Mouse (Mus musculus) right cerebral cortex, postnatal 25 days (tissue): ENCODE measurements around the gene Ano6.

Experiments
- DNase-seq: peaks from one replicate; pipeline ENCODE4 v3.0.0; 2022

The Ano6 gene

GRCm38 (mm10) chr15:95944299-95944698 lies 153.7 kb downstream of the Ano6 start:
- DNase-seq, result no peak

GRCm38 (mm10) chr15:95945951-95946708 lies 155.5 kb downstream of the Ano6 start:
- DNase-seq, result no peak

GRCm38 (mm10) chr15:95948411-95948810 lies 157.8 kb downstream of the Ano6 start:
- DNase-seq, result no peak

DNA sequence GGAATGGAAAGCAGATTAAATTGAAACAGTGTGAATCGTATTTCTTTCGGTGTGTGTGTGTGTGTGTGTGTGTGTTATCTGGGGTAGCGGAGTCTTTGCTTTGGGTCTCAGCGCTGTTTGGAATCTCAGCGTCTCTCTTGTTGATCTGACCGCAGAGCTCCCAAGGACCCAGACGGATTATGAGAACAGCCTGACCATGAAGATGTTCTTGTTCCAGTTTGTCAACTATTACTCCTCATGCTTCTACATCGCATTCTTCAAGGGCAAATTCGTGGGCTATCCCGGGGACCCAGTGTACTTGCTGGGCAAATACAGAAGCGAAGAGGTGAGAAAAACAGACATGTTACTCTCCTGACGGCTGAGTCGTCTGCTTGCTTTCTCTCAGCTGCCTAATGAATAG lies 158.7 kb downstream of the Ano6 start:
- no peak for DNase-seq

GRCm38 (mm10) chr15:95951497-95951896 lies 160.9 kb downstream of the Ano6 start:
- no peak for DNase-seq

DNA sequence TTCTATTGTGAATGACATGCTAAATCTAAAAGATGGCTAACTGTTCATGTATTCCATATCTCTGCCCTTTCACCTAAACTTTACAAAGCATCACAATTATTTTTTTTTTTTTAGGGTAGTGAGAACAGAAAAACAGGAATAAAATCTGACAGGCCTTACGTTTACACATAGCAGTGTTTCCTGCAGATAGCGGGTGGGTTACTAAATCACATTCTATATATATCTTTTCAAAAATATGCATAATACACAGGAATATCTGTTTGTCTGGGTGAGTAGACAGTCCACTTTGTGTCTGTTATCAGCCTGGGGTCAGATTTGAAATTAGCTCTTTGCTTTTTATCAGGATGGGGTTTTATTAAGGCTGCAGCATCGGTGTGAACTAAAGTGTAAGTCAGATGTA lies 166.0 kb downstream of the Ano6 start:
- no peak for DNase-seq

- DNase-seq, result no peak
Measured at GRCm38 (mm10) chr15:95962411-95963123, 171.9 kb downstream of the Ano6 start.

DNA sequence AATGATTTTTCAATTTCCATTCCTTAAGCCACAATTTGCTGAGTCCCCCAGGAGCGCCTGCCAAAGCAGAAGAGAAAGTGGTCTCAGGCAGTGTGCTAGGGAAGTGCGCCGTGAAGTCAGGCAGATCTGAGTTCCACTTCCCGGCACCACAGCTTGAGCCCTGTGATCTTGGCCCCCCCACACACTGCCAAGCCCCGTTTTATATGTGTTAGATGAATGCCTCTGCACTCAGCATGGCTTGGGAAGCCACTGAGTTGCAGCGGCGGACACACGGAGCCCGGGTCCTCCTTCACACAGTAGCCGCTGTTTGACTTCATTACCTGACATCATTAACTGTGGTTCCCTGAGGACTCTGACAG lies 172.5 kb downstream of the Ano6 start:
- no peak for DNase-seq

GRCm38 (mm10) chr15:95963533-95964250 lies 173.0 kb downstream of the Ano6 start:
- DNase-seq, result no peak

DNA sequence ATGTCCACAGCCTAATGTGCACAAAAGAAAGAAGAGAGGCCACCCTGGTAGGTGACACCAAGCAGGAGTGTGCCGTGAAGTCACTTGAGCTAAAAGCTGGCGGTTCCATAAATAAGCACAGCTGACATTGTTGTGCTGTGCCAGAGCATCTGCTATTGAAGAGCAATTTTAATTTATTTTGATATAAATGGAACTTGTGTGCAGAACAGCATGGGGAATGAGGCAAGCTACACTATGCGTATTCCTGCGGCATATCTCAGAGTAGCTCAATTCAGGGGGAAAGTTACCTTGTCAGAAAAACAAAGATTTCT lies 173.6 kb downstream of the Ano6 start:
- DNase-seq, result no peak

DNA sequence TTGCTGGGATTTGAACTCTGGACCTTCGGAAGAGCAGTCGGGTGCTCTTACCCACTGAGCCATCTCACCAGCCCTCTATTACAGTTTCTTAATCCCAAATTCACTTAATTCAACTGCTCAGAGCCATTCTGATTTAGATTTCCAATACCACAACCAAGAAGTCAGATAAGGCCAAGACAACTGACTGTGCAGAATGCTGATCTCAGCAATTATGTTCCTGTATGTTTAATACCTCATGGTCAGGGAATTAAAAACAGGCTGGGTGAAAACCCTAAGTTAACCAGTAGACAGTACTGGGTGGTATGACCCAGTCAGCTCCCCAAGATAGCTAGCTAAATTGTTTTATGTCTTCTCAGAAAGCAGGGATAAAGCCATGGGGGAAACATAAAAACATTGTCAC lies 176.3 kb downstream of the Ano6 start:
- DNase-seq, result no peak

- DNase-seq, result no peak
Measured at GRCm38 (mm10) chr15:95967516-95968196, 177.0 kb downstream of the Ano6 start.

DNA sequence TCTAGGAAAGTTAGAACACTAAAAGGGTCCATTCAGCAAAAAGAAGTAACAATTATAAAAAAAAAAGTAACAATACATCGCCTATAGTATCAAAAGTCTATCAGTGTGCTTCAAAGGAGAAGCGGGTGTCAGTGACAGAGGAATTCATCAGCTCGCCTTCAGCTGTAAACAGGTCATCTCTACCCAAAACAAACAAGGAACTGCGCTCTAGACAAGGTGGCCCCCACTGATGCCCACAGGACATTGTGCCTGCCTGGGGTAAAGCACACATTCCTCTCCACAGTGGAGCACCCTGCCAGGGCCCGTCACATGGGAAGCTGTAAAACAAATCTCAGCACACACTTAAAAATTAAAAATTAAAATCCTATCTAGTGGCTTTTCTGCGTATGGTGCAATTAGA lies 179.0 kb downstream of the Ano6 start:
- DNase-seq, result no peak

GRCm38 (mm10) chr15:95970176-95970575 lies 179.5 kb downstream of the Ano6 start:
- DNase-seq, result no peak

DNA sequence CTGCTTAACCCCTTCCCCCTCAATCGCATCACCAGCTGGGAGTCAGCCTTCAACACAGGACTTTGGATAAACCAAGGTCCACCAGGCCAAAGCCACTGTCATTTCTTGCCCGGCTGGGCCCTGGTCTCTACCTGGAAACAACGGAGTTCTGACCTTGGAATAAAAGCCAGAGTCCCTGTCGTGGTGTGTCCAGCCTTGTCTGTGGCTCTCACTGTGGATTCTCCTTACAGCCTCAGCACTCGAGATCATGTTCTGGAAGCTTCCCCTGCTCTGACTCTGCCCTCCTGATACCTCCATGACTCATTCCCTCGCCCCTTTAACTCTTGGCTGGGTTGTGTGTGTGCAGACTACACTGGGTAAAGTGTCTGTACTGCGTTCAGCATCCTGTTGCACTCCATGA lies 180.0 kb downstream of the Ano6 start:
- no peak for DNase-seq

DNA sequence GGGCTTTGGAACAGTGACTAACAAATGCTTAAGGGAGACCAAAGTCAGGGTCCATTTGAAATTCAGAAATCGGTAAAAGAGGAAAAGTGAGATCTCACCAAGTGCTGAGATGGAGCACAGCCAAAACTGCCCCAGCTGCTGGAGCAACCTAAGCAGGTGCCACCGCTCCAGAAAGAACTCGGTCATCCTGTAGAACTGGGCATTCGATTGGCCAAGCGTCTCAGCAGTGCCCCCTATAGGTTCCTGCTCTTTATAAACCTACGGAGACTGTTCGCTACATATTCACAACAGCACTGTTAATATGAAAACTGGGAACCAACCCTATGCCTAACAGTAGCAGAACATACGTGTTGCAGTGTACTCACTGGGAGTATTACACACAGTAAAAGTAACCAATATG lies 180.7 kb downstream of the Ano6 start:
- no peak for DNase-seq

- no peak for DNase-seq
Measured at GRCm38 (mm10) chr15:95972156-95972555, 181.5 kb downstream of the Ano6 start.

DNA sequence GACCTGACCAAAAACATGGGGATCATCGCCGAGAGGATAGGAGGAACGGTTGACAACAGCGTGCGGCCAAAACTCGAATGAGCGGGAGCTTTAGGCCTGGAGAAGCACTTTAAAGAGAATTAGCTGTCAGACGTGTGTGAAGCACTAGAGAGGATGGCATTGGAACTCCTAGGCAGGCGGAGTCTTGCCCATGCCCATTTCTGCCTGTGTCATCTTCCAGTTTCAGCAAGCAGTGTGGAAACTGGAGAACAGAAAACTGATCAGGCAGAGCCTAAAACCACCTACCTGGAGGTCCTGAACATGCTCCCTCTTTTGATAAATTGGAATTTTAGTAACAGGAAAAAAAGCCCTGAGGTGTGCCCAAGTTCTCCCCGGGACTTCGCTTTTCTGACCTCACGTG lies 182.0 kb downstream of the Ano6 start:
- no peak for DNase-seq

GRCm38 (mm10) chr15:95974021-95974597 lies 183.5 kb downstream of the Ano6 start:
- no peak for DNase-seq

DNA sequence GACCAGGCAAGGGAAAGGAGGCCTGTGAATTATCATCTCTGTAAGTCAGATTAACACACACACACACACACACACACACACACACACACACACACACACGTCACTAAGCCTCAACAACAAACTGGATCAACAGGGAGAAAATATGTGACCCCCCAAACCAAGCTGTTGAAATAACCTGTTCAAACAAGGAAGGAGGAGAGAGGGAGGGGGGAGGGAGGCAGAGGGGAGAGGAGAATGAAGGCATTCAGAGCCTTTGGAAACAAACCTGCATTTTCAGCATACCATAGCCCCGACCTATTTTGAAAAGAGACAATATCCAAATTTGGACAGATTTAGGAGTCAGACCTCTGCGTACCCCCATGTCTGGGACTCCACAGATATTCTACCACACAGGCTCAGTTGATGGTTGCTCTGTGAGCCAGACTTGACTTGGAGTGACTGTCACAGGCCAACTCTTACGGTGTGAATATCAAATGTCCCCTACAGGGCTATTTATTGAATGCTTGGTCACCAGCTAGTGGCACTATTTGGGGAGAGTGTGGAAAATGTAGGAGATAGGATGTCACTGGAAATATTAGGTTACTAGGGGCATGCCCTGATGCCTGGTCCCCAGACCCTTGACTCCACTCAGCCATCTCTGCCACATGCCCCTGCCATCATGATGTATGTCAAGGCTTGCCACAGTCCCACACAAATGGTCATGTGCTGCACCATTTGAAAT lies 185.7 kb downstream of the Ano6 start:
- DNase-seq, result no peak

GRCm38 (mm10) chr15:95977169-95977938 lies 186.7 kb downstream of the Ano6 start:
- no peak for DNase-seq

GRCm38 (mm10) chr15:95977939-95978252 lies 187.3 kb downstream of the Ano6 start:
- DNase-seq, result no peak
